Mouse (Mus musculus) ES-E14 (cell line): ENCODE measurements around the gene Rps6kc1.

Experiments used
- CHD2 ChIP-seq: IDR thresholded peaks from 2 replicates; pipeline ENCODE4 v1.6.1; 2014; ENCODE audit warnings: mild to moderate bottlenecking, low read depth, low read length, inconsistent platforms
- ZC3H11A ChIP-seq: IDR thresholded peaks from 2 replicates; pipeline ENCODE4 v1.6.1; 2012; ENCODE audit warnings: low read depth, mild to moderate bottlenecking, inconsistent platforms, low read length, borderline replicate concordance
- ZNF384 ChIP-seq: IDR thresholded peaks from 2 replicates; pipeline ENCODE4 v1.6.1; 2012; ENCODE audit warnings: low read depth, low read length, inconsistent platforms

DNA sequence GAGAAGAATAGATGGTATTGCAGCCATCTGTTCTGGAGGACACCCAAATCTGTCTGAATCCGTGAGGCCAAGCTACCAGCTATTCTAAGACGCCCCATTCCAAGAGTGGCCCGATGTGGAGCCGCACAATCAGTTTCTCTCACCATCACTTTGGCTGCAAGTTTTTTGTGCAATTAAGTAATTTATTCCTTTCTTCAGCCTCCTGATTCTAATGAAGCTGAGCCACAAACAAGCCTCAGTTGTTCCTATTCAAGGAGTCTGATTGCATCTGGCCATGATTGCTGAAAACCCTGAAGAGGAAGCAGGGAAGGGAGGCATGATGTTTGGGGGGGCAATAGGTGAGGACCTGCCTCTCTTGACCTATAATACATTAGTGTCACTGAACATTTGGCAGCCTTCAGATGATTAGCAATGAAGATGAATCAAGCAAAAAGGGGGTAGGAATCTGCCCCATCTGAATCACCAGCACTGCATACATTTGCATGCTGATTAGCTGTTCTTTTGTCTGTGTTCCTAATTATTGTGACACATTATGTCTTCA, 183.4 kb downstream of the Rps6kc1 start:
- no peak for TF ChIP-seq ZNF384
- TF ChIP-seq CHD2 = no peak
- no peak for TF ChIP-seq ZC3H11A
